Mouse (Mus musculus): ENCODE data around the gene Cacna1a.

Cacna1a gene

GRCm38 (mm10) chr8:84414918-84415317 lies 26.7 kb downstream of the Cacna1a start:
- no peak for DNase-seq

DNA sequence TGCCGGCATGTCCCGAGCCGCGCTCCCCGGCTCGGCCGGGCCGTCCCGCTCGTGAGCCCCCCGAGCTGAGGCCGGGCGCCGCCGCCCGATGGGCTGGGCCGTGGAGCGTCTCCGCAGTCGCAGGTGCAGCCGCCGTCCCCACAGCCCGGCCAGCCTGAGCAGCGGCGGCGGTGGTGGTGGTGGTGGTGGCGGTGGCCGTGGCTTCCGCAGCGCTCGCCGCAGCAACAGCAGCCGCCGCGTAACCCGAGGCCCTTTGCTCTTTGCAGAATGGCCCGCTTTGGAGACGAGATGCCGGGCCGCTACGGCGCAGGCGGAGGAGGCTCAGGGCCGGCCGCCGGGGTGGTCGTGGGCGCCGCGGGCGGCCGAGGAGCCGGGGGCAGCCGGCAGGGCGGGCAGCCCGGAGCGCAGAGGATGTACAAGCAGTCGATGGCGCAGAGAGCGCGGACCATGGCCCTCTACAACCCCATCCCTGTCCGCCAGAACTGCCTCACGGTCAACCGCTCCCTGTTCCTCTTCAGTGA lies 27.2 kb downstream of the Cacna1a start:
- DNase-seq, result no peak

GRCm38 (mm10) chr8:84416041-84416440 lies 27.8 kb downstream of the Cacna1a start:
- no peak for DNase-seq

DNA sequence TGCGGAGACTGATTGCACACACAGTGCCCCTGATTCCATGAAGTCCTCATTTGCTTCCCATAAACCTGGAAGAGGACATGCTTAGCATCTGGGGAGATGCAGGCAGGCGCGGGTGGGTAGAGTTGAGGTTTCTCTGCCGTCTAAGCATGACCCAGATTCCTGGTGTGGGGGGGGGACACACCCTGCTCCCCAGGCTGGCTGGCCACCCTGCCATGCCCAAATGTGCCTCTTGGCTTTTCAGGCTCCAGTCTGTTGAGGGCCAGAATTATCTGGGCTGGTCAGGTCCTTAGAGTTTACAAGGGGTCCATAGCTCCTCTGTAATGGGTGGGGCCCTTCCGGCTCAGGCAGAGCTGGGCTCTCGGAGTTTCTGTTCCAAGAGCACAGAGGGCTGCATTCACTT lies 28.7 kb downstream of the Cacna1a start:
- no peak for DNase-seq

GRCm38 (mm10) chr8:84417840-84418239 lies 29.6 kb downstream of the Cacna1a start:
- no peak for DNase-seq

DNA sequence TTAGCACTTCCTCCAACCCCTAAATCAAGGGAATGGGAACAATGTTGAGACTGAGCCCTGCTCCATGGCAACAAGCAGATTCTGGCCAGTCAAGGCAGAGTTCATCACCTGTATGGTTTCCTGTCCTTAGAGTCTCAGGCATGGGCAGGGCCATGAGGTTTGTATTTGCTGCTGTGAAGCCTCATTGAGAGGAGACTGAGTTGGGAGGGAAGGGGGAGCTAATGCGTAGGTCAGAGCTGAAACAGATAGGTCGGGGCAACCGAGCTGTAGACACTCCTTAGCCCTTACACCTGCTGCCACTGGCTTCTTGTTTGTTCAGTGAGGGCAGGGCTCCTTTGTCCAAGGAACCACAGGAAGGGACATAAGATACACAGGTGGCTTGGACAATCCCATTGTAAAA lies 36.2 kb downstream of the Cacna1a start:
- DNase-seq, result no peak

GRCm38 (mm10) chr8:84426087-84426486 lies 37.8 kb downstream of the Cacna1a start:
- no peak for DNase-seq

GRCm38 (mm10) chr8:84426582-84426981 lies 38.3 kb downstream of the Cacna1a start:
- DNase-seq, result no peak

DNA sequence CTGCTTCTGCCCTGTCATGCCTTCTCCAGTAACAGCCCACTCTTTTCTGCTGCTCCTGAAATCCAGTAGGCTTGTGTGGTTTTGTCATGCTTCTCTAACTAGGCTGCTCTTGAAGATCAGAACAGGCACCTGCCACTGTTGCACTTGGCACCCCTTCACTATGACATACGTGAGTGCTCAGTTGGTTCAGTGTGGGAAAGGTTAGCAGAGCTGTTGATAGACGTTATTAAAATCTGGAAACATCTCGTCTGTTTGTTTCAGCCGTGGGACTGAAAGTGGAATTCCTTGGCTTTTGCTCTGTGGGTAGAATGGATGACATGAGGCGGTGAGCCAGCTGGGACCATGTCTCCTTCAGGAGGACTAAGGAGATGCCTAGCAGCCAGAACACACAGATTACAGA lies 39.8 kb downstream of the Cacna1a start:
- no peak for DNase-seq

DNA sequence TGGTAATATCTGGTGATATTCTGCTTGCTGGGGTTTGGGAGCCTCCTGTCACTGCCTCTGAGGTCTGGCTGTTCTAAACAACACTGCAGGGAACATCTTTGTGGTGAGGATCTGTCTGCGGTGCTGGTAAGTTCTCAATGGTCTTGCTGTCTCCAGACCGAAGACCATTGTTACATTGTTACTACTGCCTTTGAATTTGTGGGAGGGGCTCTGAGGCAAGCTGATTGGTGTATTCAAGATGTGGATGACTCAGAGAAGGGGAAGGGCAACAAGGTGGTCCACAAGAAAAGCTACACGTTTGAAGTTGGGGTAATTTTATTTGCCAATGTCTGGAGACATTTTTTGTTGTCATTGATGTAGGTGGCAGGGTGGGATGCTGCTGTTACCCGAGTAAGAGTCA lies 40.8 kb downstream of the Cacna1a start:
- no peak for DNase-seq

DNA sequence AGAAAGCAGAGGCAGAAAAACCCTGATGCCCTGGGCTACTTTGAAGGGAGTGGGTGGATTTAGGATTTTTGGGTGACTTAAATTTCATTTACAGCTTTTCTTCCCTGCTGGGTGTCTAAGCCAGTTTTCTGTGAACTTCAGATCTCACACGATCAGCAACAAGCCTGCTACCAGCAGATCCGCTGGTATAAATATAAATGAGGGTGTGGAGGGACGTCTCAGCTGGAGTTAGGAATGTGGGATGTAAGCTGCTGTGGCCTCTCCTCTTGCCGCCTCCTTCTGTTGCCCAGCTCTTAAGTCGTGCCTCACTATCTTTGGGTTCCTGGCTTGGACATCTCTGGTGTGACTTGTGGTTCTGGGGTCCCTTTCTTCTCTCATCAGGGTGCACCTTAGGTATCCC lies 41.3 kb downstream of the Cacna1a start:
- DNase-seq, result no peak

GRCm38 (mm10) chr8:84435370-84435769 lies 47.1 kb downstream of the Cacna1a start:
- DNase-seq, result peak; percentile 1

DNA sequence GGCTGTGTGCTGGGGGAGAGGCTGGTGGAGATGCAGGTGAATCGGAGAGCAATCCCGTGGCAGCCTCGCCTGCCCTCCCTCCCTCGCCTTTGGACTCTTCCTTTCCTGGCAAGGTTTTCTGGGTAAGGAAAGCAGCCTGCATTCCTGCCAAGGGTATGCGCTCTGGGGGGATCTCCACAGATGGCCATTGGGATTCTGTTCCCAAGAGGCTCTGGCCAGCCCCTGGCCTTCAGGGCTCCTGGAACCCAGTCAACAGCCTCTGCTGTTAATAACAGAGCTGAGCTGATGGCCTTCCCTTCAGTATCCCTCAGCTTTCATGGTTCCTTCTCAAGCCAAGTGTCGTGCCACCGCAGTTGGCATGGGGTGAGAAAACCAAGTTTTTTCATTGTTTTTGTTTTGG lies 51.6 kb downstream of the Cacna1a start:
- no peak for DNase-seq

DNA sequence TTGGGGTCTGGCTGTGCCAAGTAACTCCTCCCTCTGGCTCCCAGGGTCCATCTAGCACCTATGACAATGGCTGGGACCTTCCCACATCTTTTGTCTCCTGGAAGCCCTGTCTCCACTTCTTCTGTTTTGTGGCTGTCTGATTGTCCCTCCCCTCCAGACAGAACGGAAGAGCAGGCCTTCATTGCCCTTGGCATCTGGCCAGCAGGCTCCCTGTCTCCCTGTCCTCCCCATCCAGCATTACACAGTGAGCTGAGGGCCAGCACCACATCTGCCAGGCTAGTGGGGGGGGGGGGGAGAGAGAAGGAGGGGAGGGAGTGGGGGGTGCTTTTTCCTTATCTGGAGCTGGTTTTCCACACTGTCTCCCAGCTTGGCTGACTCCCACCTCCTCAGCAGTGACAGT lies 53.8 kb downstream of the Cacna1a start:
- no peak for DNase-seq

DNA sequence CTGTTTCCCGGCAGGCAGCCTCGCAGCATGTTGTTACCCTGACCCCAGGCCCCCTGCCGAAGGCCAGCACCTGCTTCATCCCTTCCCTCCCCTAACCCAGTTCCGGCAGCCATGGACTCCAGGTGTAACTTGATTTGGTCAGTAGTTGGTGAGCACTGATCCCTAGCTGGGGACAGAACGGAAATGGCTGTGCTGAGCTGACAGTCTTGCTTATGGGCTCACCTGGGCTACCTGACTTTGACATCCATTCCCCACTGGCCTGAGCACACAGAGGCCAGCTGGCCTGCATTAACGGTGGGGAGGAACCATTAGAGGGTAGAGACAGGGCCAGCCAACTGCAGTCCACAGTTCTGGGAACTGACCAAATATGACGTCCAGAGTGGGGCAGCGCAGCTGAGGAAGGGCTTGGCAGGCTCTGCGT lies 58.3 kb downstream of the Cacna1a start:
- DNase-seq, result no peak

- DNase-seq, result peak; percentile 38
Observed at GRCm38 (mm10) chr8:84454532-84454931, 66.3 kb downstream of the Cacna1a start.

GRCm38 (mm10) chr8:84458853-84459252 lies 70.6 kb downstream of the Cacna1a start:
- DNase-seq, result no peak

DNA sequence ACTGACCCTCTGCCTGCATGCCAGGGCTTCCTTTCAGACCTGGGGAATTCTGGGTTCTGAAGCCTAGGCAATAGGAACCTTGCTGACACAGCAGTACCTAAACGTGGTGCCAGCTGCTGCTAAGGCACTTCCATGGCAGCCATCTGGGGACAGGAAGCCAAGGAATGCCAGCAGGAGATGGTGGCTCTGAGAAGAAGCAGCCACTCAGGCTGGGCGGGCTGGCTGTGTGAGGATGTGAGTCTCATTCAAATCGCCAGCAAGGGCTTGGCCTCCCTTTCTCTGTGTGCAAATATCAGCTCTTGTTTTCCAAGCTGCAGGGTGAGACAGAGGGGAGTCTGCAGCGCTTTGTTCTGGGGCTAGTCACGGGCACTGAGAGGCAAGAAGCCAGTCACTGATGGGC lies 71.0 kb downstream of the Cacna1a start:
- DNase-seq, result no peak

DNA sequence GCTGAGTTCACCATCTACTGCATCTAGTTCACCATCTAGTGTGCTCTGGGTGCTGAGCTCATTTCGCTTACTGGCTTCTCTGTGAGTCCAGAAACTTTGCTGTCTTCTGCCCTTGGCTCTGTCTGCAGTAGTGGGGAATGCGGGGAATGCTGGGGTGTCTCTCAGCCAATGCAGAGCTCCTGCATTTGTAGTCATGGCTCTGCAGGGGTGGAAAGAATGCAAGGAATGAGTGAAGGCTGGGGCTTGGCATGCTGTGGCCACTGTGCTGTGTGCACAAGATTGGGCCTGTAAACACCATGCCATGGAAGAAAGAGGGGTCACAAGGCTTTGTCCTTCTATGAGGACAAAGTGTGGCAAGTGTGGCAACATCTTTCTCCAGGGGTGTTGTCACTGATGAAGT lies 72.5 kb downstream of the Cacna1a start:
- DNase-seq, result no peak

DNA sequence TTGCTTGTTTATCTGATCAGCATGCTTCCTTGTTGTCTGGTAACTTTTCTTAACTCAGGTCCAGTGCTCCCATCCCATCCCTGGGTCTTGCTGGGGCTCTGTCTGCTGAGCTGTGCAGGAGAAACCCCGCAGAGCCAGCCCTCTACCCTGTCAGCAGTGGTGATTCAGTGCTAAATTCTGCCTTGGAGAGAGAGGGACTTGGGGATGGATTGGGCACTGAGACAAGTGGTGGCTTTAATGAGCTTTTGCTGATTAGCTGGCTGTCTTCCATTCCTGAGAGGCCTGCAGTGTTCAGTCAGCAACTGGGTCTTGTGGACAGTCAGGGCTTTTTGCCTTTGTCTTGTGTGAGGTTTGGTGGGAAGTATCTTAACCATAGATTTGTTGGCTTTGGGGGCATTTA lies 78.7 kb downstream of the Cacna1a start:
- DNase-seq, result no peak

DNA sequence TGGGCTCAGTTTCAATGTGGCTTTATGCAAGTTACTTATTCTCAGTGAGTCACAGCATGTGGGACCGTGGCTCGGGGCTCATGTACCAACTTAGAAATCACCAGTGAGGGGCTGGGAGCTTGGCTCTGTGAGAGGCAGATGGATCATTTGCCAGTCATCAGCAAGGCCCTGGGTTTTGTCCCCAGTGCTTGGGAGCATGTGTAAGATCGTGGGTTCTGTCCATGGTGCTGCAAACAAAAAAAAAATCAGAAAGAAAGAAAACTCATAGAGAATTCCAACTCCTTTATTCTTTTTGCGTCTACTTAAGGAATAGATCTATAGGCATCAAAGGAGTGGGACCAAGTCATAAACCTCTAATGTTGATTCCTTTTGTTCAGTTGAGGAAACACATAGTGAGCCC lies 80.8 kb downstream of the Cacna1a start:
- DNase-seq, result no peak

DNA sequence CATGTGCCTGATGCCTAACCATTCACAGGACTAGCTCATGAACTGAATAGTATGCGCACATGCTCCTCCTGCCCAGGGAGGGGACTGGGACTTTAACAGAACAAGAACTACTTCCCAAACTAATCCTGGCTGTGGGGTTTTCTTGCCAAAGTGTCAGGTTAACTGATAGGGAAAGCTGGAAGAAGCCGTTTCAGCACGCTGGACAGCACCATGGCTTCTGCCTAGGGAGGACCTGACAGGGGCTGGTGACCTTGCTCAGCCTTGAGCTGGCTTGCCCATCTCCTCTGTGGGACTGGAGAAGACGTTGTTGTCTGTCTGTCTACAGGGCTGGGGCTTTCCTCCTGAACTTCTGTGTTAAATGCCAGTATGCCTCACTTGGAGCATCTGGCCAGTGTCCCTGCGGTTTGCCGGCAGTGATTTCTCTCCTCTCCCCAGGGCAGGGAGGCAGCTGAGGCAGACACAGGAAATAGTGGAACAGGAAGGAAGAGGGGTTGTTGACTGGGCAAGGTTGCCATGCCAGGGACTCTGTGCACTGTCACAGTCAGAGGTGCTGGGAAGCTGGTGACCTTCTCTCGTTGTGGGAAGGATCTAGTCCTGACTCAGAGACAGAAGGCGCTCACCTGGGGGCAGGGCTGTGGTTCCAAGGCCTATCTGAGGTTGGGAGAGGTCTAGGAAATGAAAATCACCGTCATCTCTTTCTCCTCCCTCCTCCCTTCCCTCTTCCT lies 83.2 kb downstream of the Cacna1a start:
- DNase-seq, result peak; percentile 19

- DNase-seq, result no peak
Observed at GRCm38 (mm10) chr8:84474456-84474855, 86.2 kb downstream of the Cacna1a start.

- no peak for DNase-seq
Observed at GRCm38 (mm10) chr8:84477341-84477740, 89.1 kb downstream of the Cacna1a start.

DNA sequence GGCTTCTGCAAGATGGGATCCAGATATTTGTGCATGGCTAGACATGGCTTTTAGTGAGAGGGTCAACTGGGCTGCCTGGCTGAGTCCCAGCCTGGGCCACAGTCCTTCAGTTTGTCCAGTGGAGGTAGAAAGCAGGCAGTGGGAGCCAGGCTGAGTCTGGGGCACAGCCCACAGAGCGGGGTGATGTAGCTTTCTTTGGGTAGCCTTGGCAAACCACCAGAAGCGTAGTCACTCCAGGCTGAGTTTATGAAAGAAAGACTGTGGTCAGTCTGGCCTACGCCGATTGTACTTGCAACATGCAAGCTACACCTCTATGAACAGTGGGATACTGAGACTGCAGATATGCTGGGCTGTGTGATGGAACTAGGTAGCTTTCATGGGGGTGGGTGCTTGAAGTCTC lies 94.8 kb downstream of the Cacna1a start:
- no peak for DNase-seq

Data from kidney, adult 9 months (tissue).